Mouse (Mus musculus) embryonic facial prominence, embryonic 13.5 days (tissue): ENCODE results near the gene Hs3st3a1. TPM values are rescaled to one million over a fixed set of nuclear protein-coding genes. Genes with fewer than 3 reads are reported as not detected.
A peak's percentile ranks its signal among the peaks of the same experiment; 100 is the strongest.

Experiments
- ATAC-seq: fragments of 200-750 bp; cut with Nextera tagmentation; 2 replicates; pipeline ENCODE4 v1.8.0; 2017; ENCODE audit warnings: low read depth; ENCODE audit not compliant: insufficient number of reproducible peaks, insufficient read depth, low FRiP score, low TSS enrichment
- H3K27ac ChIP-seq: fragments of 300-500 bp; sonication (generic); 2 replicates; pipeline ENCODE4 v1.5.1; 2015; ENCODE audit warnings: moderate library complexity, mild to moderate bottlenecking, inconsistent platforms
- H3K27me3 ChIP-seq: fragments of 300-500 bp; sonication (generic); 2 replicates; pipeline ENCODE4 v1.6.1; 2015; ENCODE audit warnings: mild to moderate bottlenecking, inconsistent platforms
- H3K36me3 ChIP-seq: fragments of 300-500 bp; sonication (generic); 2 replicates; pipeline ENCODE4 v1.6.1; 2015; ENCODE audit warnings: mild to moderate bottlenecking, inconsistent platforms
- H3K4me1 ChIP-seq: fragments of 300-500 bp; sonication (generic); 2 replicates; pipeline ENCODE4 v1.6.1; 2015; ENCODE audit warnings: inconsistent platforms
- H3K4me2 ChIP-seq: fragments of 300-500 bp; sonication (generic); 2 replicates; pipeline ENCODE4 v1.6.1; 2015; ENCODE audit warnings: moderate library complexity, mild to moderate bottlenecking, inconsistent platforms
- H3K4me3 ChIP-seq: fragments of 300-500 bp; sonication (generic); 2 replicates; pipeline ENCODE4 v1.5.1; 2015; ENCODE audit warnings: mild to moderate bottlenecking, inconsistent platforms
- H3K9ac ChIP-seq: fragments of 300-500 bp; sonication (generic); 2 replicates; pipeline ENCODE4 v1.6.1; 2015; ENCODE audit warnings: mild to moderate bottlenecking, inconsistent platforms
- H3K9me3 ChIP-seq: fragments of 300-500 bp; sonication (generic); 2 replicates; pipeline ENCODE4 v1.6.1; 2016; ENCODE audit warnings: inconsistent platforms
- WGBS: fragments of 180-500 bp; shearing (Covaris S2); methylation state at CpG from one replicate; pipeline ENCODE4 v1.1.7; 2015; ENCODE audit warnings: mixed read lengths; 5-methylcytosine and 5-hydroxymethylcytosine counted together
- polyA plus RNA-seq: library from polyadenylated mRNA; unstranded; fragments of >200 nt; fragmentation: Nextera tagmentation; extraction: Ambion mirVana; gene quantifications from 2 replicates; pipeline ENCODE4 v1.2.1, GENCODE M21; 2015

Hs3st3a1 gene
- polyA plus RNA-seq, result 3.0 and 3.7 TPM in 2 replicates

GRCm38 (mm10) chr11:64434611-64435545 lies at the start of gene Hs3st3a1:
Hs3st3a1 (plus strand) TSS chr11:64435332.
- 0 out of 2 replicates have a peak, but pooled peaks cover 2% of the 10 kb centered on the region for H3K9me3 ChIP-seq
- peak within 1 kb of the TSS; percentile 98 for H3K4me2 ChIP-seq
- under 1% methylated on average over 36 of the region's 36 CpGs for WGBS
- H3K9ac ChIP-seq, result peak within 1 kb of the TSS; percentile 82
- no peaks in the 10 kb centered on the region for H3K36me3 ChIP-seq
- peak within 1 kb of the TSS; percentile 89 for H3K27ac ChIP-seq
- ATAC-seq, result peak; percentile 88
- peaks cover 10% of the 10 kb centered on the region; the same call in 1 of the 2 replicates for H3K27me3 ChIP-seq
- peaks cover 19% of the 10 kb centered on the region for H3K4me1 ChIP-seq
- peak within 1 kb of the TSS; percentile 63 for H3K4me3 ChIP-seq

GRCm38 (mm10) chr11:64386333-64386732 lies 48.8 kb upstream of the Hs3st3a1 start:
- no peak overlapping the region for H3K4me3 ChIP-seq
- peaks cover 7% of the 10 kb centered on the region; the same call in 1 of the 2 replicates for H3K4me1 ChIP-seq
- H3K27me3 ChIP-seq, result no peaks in the 10 kb centered on the region
- no peak overlapping the region for H3K9ac ChIP-seq
- H3K4me2 ChIP-seq, result no peak overlapping the region
- H3K36me3 ChIP-seq, result no peaks in the 10 kb centered on the region
- ATAC-seq, result no peak
- no peak overlapping the region for H3K27ac ChIP-seq
- 89% methylated on average over 4 of the region's 4 CpGs for WGBS
- no peaks in the 10 kb centered on the region for H3K9me3 ChIP-seq

- ATAC-seq, result no peak
- H3K27me3 ChIP-seq, result no peaks in the 10 kb centered on the region
- 0 out of 2 replicates have a peak, but pooled peaks cover 3% of the 10 kb centered on the region for H3K9me3 ChIP-seq
- H3K36me3 ChIP-seq, result no peaks in the 10 kb centered on the region
- H3K4me2 ChIP-seq, result peak overlapping the region; percentile 44
- H3K4me1 ChIP-seq, result peaks cover 21% of the 10 kb centered on the region
- H3K9ac ChIP-seq, result no peak overlapping the region
- 17% methylated on average over 7 of the region's 7 CpGs for WGBS
- peak overlapping the region; percentile 18; the same call in 1 of the 2 replicates for H3K4me3 ChIP-seq
- peak overlapping the region; percentile 48 for H3K27ac ChIP-seq
Measured at GRCm38 (mm10) chr11:64396331-64396881, 38.7 kb upstream of the Hs3st3a1 start.

- 0 out of 2 replicates have a peak, but pooled peaks cover 3% of the 10 kb centered on the region for H3K9me3 ChIP-seq
- H3K27ac ChIP-seq, result no peak overlapping the region
- H3K9ac ChIP-seq, result no peak overlapping the region
- 70% methylated on average over 6 of the region's 6 CpGs for WGBS
- no peak overlapping the region for H3K4me3 ChIP-seq
- no peaks in the 10 kb centered on the region for H3K36me3 ChIP-seq
- no peaks in the 10 kb centered on the region for H3K27me3 ChIP-seq
- H3K4me2 ChIP-seq, result peak overlapping the region; percentile 44; the same call in 1 of the 2 replicates
- H3K4me1 ChIP-seq, result peaks cover 21% of the 10 kb centered on the region
- no peak for ATAC-seq
Measured at GRCm38 (mm10) chr11:64396949-64397348, 38.2 kb upstream of the Hs3st3a1 start.

- Histone ChIP-seq H3K36me3 (no peaks in the 10 kb centered on the region), H3K4me2 (no peak overlapping the region), H3K27ac (no peak overlapping the region), H3K27me3 (no peaks in the 10 kb centered on the region), H3K4me3 (no peak overlapping the region), H3K9me3 (0 out of 2 replicates have a peak, but pooled peaks cover 3% of the 10 kb centered on the region), H3K9ac (no peak overlapping the region), H3K4me1 (peaks cover 21% of the 10 kb centered on the region)
- ATAC-seq, result no peak
- 89% methylated on average over 3 of the region's 3 CpGs for WGBS
Measured at GRCm38 (mm10) chr11:64397612-64398011, 37.5 kb upstream of the Hs3st3a1 start.

- Histone ChIP-seq H3K9me3 (no peaks in the 10 kb centered on the region), H3K9ac (no peak overlapping the region), H3K4me2 (no peak overlapping the region), H3K4me1 (peaks cover 14% of the 10 kb centered on the region), H3K36me3 (no peaks in the 10 kb centered on the region), H3K27ac (no peak overlapping the region), H3K4me3 (no peak overlapping the region), H3K27me3 (no peaks in the 10 kb centered on the region)
- WGBS, result 60% methylated on average over 6 of the region's 6 CpGs
- no peak for ATAC-seq
Measured at GRCm38 (mm10) chr11:64400534-64401093, 34.5 kb upstream of the Hs3st3a1 start.

- Histone ChIP-seq H3K4me1 (no peaks in the 10 kb centered on the region), H3K4me3 (no peak overlapping the region), H3K27me3 (no peaks in the 10 kb centered on the region), H3K4me2 (no peak overlapping the region), H3K9me3 (no peaks in the 10 kb centered on the region), H3K9ac (no peak overlapping the region), H3K27ac (no peak overlapping the region), H3K36me3 (no peaks in the 10 kb centered on the region)
- 53% methylated on average over 1 of the region's 1 CpGs for WGBS
- no peak for ATAC-seq
Measured at GRCm38 (mm10) chr11:64418969-64419368, 16.2 kb upstream of the Hs3st3a1 start.

GRCm38 (mm10) chr11:64435546-64436411 lies 647 bp downstream of the Hs3st3a1 start:
- peak overlapping the region; percentile 63 for H3K4me3 ChIP-seq
- 0 out of 2 replicates have a peak, but pooled peaks cover 2% of the 10 kb centered on the region for H3K9me3 ChIP-seq
- H3K4me2 ChIP-seq, result peak overlapping the region; percentile 98
- peak overlapping the region; percentile 89 for H3K27ac ChIP-seq
- H3K27me3 ChIP-seq, result peaks cover 14% of the 10 kb centered on the region
- no peaks in the 10 kb centered on the region for H3K36me3 ChIP-seq
- ATAC-seq, result no peak
- H3K9ac ChIP-seq, result peak overlapping the region; percentile 82
- peaks cover 19% of the 10 kb centered on the region for H3K4me1 ChIP-seq
- WGBS, result under 1% methylated on average over 81 of the region's 81 CpGs

GRCm38 (mm10) chr11:64436412-64436727 lies 1.2 kb downstream of the Hs3st3a1 start, which contains the start of gene F930015N05Rik:
F930015N05Rik (minus strand) TSS chr11:64436653.
- WGBS, result under 1% methylated on average over 24 of the region's 24 CpGs
- no peak for ATAC-seq
- H3K4me1 ChIP-seq, result peaks cover 19% of the 10 kb centered on the region
- H3K4me2 ChIP-seq, result peak within 1 kb of the TSS; percentile 98
- H3K36me3 ChIP-seq, result no peaks in the 10 kb centered on the region
- peaks cover 14% of the 10 kb centered on the region for H3K27me3 ChIP-seq
- 0 out of 2 replicates have a peak, but pooled peaks cover 2% of the 10 kb centered on the region for H3K9me3 ChIP-seq
- H3K4me3 ChIP-seq, result peak within 1 kb of the TSS; percentile 63
- peak within 1 kb of the TSS; percentile 82 for H3K9ac ChIP-seq
- peak within 1 kb of the TSS; percentile 89 for H3K27ac ChIP-seq

GRCm38 (mm10) chr11:64436791-64437298 lies 1.7 kb downstream of the Hs3st3a1 start:
- 11% methylated on average over 5 of the region's 5 CpGs for WGBS
- Histone ChIP-seq H3K27ac (no peak overlapping the region; the same call in 1 of the 2 replicates), H3K9ac (peak overlapping the region; percentile 82), H3K4me1 (peaks cover 20% of the 10 kb centered on the region), H3K9me3 (0 out of 2 replicates have a peak, but pooled peaks cover 2% of the 10 kb centered on the region), H3K4me2 (peak overlapping the region; percentile 98), H3K27me3 (peaks cover 14% of the 10 kb centered on the region), H3K36me3 (no peaks in the 10 kb centered on the region), H3K4me3 (peak overlapping the region; percentile 63)
- ATAC-seq, result no peak
